Mouse (Mus musculus) frontal cortex, postnatal 25 days (tissue): ENCODE measurements around the gene Dnajc5.
"Not testable (repeated sequence)": the region's sequence is repeated elsewhere in the genome, so short reads cannot be mapped to it uniquely, and the experiment has no call there.

Source experiments
- DNase-seq, 2 experiments: peaks; one replicate each; pipeline ENCODE4 v3.0.0; 2022; ENCODE audit warnings: low spot score in 2 of 2

Dnajc5 gene

DNA sequence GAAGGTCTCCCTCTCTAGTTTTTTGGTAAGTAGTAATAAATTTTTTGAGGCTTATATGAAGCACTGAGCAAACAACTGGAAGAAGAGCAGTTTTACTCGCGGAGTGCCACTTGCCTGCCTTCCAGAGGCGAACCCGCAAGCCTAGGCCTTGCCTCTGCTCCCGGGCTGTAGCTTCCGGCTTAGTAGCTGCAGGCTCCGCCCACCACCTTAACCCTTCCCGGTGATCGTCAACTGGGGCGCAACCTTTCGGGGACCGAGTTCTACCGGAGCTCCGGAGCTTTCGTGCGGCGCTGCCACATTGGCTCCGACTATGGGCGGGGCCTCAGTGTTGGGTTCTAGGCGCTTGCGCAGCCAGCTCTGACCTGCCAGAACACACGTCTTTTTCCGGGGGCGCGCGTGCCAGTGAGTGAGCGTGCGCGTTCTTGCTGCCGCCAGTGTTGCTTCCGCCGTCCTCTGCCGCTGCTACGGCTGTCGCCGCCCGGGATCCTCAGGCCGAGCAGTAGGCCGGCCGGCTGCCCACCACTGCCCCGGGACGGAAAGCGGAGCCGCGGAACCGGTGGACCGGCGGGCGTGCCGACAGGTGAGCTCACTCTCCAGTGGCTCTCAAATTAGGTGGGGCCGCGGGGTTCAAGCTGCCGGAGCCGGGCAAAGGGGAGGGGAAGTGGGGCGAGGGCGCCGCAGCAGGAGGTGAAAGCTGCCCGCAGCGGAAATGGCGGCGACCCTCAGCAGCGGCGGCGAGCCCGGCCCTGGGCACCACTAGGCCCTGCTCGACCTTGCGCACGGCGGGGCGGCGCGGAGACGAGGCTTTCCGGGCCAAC is at the start of gene Dnajc5:
Dnajc5 (plus strand) TSS at position 368 of the 818 bp plus-strand sequence.
- DNase-seq: peak; percentile 88 to 97

- DNase-seq: no peak
These were observed 49.0 kb upstream of the Dnajc5 start for GRCm38 (mm10) chr2:181471246-181471645.

- DNase-seq: no peak
These were observed 47.9 kb upstream of the Dnajc5 start for GRCm38 (mm10) chr2:181472256-181472827.

DNA sequence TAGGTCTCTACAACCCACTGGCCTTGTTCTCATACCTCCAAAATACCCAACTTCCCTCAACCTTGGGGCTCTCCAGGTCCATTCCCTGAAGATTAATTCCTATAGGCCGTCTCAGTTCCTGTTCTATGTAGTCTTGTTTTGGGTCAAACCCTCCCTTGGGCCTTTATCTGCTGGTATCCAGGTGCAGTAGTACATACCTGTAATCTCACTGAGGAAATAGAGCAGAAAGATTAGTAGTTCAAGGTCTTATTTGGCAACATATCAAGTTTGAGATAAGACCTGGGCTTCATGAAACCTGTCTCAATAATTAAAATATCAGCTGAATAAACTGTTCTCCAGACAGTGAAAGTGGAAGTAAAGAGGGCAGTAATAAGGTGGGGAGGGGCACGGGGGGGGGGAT is 37.2 kb upstream of the Dnajc5 start:
- no peak for DNase-seq

DNA sequence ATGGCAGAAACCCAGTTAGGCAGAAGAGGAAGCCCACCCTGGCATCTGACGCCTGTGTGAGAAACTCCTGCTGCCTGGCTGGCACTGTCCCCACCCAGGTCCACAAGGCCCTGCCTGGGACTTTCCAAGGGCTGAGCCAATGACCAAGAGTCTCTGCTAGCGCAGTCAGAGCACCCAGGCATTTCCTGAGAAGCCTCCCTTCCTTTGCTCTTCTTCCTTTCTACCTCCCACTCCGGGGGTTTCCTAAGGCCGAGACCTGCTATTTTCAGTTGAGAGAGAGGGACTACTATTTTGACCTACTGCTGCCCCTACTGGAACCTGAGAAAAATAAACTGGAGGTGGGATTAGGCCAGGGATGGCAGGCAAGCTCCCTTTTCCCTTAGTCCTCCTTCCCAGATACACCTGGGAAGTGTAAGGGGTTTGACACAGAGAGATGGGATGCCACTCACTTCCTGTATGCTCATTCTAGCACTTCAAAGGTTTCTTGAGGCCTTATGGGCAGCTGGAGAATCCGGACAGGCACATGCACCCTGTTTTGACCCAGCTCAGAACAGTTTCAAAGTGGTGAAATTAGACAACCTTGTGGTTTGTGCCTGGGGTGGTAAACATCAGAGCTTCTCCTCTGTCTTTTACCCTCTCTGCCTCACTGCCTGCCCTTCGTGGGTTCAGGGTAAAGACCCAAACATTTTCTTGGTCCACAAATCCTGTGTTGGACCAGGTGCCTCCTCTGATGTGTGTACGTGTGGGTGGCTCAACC is 36.5 kb upstream of the Dnajc5 start:
- no peak for DNase-seq

- no peak for DNase-seq
These were observed 35.6 kb upstream of the Dnajc5 start for GRCm38 (mm10) chr2:181484456-181485233.

- DNase-seq: no peak
These were observed 34.5 kb upstream of the Dnajc5 start for GRCm38 (mm10) chr2:181485741-181486140.

GRCm38 (mm10) chr2:181487338-181488277 is 32.7 kb upstream of the Dnajc5 start:
- DNase-seq: no peak

- no peak for DNase-seq
These were observed 28.7 kb upstream of the Dnajc5 start for GRCm38 (mm10) chr2:181491432-181492205.

GRCm38 (mm10) chr2:181492206-181492605 is 28.1 kb upstream of the Dnajc5 start:
- DNase-seq: no peak

DNA sequence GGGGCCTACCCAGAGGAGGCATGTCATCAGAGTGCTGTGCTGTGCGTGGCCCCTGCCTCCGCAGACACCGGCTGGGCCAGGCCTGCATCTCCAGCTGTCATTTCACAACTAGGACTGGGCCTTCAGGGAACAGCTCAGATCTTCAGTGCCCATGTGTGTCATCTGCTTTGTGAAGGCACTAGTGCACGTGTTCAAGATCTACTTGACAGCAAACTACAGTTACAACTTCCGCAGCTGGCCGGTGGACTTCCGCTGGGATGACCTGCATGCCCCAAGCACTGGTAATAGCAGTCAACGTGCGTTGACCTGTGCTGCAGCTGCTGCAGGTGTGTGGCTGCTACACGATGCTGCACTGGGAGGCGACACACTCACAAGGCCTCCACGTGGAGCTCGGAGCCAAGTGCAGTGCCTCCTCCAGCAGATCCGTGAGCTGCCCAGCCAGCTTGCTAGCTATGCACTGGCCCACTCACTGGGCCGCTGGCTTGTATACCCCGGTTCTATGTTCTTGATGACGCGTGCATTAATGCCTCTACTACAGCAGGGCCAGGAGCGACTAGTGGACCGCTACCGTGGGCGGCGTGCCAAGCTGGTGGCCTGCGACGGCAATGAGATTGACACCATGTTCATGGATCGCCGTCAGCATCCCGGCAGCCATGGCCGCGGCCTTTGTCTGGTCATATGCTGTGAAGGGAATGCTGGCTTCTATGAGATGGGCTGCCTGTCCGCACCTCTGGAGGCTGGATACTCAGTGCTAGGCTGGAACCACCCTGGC is 26.9 kb upstream of the Dnajc5 start, which contains the start of gene Abhd16b:
Abhd16b (plus strand) TSS at position 51 of the 772 bp plus-strand sequence.
- no peak for DNase-seq

GRCm38 (mm10) chr2:181494266-181494945 is 25.9 kb upstream of the Dnajc5 start:
- DNase-seq: no peak

GRCm38 (mm10) chr2:181495845-181496244 is 24.4 kb upstream of the Dnajc5 start:
- DNase-seq: not testable (repeated sequence)

DNA sequence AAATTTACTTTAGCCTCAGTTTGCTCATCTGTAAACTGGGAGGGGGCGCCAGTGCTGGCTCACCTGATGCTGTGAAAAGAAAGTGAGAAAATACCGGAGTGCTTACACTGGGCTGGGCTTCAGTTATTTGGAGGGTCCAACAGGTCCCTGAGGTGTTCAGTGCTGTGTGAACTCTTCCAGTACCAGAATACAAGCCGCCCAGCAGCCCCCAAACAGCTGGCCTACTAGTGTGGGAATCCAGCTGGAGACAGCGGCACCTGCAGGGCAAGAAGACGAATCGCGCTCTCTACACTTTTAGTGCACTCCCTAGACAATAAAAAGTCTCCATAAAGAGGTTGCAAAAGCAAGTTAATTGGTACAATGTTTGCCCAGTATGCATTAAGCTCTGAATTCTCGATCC is 24.0 kb upstream of the Dnajc5 start:
- DNase-seq: peak; percentile 24 to 37

GRCm38 (mm10) chr2:181496831-181497547 is 23.3 kb upstream of the Dnajc5 start, which contains the start of gene Tpd52l2:
Gene Tpd52l2 (plus strand): TSS chr2:181497142.
- peak; percentile 75 to 84 for DNase-seq

- DNase-seq: peak; percentile 18 to 20
These were observed 22.8 kb upstream of the Dnajc5 start for GRCm38 (mm10) chr2:181497548-181497875.

- DNase-seq: no peak
These were observed 21.6 kb upstream of the Dnajc5 start for GRCm38 (mm10) chr2:181498644-181499043.

DNA sequence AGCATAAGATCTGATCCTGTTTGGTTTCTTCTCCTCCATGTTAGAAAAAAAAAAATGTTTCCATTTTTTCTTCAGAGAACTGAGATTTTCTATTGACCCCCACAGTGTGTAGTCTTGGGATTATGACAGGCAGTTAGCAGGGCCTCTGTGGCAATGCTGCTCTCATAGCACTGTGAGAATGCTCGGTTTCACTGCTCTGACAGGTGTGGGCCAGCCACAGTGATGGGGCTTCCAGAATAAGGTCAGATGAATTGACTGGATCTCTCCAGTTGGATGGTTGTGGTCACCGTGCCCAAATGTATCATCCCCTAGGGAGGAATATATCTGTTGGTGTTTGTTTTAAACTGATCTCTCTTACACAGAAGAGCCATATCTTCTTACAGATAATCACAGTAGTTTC is 11.1 kb upstream of the Dnajc5 start:
- DNase-seq: no peak
